In genomic region chr19:45010646-45011045, GRCm38 (mm10) we compare ENCODE assay signal across 24 mouse cellular contexts. TPM values are rescaled to one million over a fixed set of nuclear protein-coding genes. Genes with fewer than 3 reads are reported as not detected.
"Had no signal": no experiment of that assay in that cellular context is flagged by ENCODE, and none has a peak within 500 bp of the region (broad histone marks: within the 10 kb centered on the region; RNA-seq: fewer than 3 reads in every experiment).

No protein-coding gene starts in this region.

- H3K27ac ChIP-seq: kidney, postnatal 0 days; layer of hippocampus, adult 2 months; limb, embryonic 10.5 days; limb, embryonic 13.5 days; liver, embryonic 12.5 days; liver, embryonic 15.5 days; lung, embryonic 15.5 days; midbrain, embryonic 10.5 days; midbrain, embryonic 13.5 days; neural tube, embryonic 12.5 days; neural tube, embryonic 15.5 days; stomach, postnatal 0 days had no signal

- H3K9ac ChIP-seq: limb, embryonic 13.5 days; liver, embryonic 12.5 days; liver, embryonic 15.5 days; lung, embryonic 15.5 days; midbrain, embryonic 13.5 days; neural tube, embryonic 12.5 days; neural tube, embryonic 15.5 days had no signal

- ATAC-seq: liver, embryonic 12.5 days; midbrain, embryonic 13.5 days had no signal

- H3K27me3 ChIP-seq: limb, embryonic 13.5 days; liver, embryonic 12.5 days; lung, embryonic 15.5 days; megakaryocyte, embryonic 14.5 days; midbrain, embryonic 13.5 days; neural tube, embryonic 12.5 days had no signal

- H3K9me3 ChIP-seq: limb, embryonic 10.5 days; limb, embryonic 13.5 days; liver, embryonic 12.5 days; liver, embryonic 15.5 days; lung, embryonic 15.5 days; megakaryocyte, embryonic 14.5 days; midbrain, embryonic 10.5 days; midbrain, embryonic 13.5 days; neural tube, embryonic 12.5 days; neural tube, embryonic 15.5 days had no signal

- H3K4me3 ChIP-seq: layer of hippocampus, adult 2 months; limb, embryonic 10.5 days; limb, embryonic 13.5 days; liver, embryonic 12.5 days; liver, embryonic 15.5 days; lung, embryonic 15.5 days; megakaryocyte, embryonic 14.5 days; midbrain, embryonic 10.5 days; midbrain, embryonic 13.5 days; neural tube, embryonic 12.5 days; neural tube, embryonic 15.5 days had no signal

- DNase-seq: layer of hippocampus, adult 9-11 months; liver; lung, adult 18-20 months; lung, postnatal 10 days; lung, postnatal 36 days; right cerebral cortex, adult 18-20 months; right cerebral cortex, postnatal 14 days; right cerebral cortex, postnatal 4 days; thymus, adult 2 months; thymus, postnatal 14 days; thymus, postnatal 4 days had no signal

- H3K4me2 ChIP-seq: limb, embryonic 13.5 days; liver, embryonic 12.5 days; liver, embryonic 15.5 days; lung, embryonic 15.5 days; midbrain, embryonic 13.5 days; neural tube, embryonic 12.5 days; neural tube, embryonic 15.5 days had no signal

RNA-seq across cellular contexts. Expression of gene Pdzd7, which starts 34.9 kb away (rescaled TPM):
- polyA plus RNA-seq: liver, embryonic 12.5 days; liver, embryonic 15.5 days had no signal
